Mouse (Mus musculus) thymus, adult 2 months (tissue): ENCODE data around the gene Dcaf15. TPM values are rescaled to one million over a fixed set of nuclear protein-coding genes. Genes with fewer than 3 reads are reported as not detected.
A peak's percentile ranks its signal among the peaks of the same experiment; 100 is the strongest.

ENCODE experiments used
- DNase-seq: peaks from one replicate; pipeline ENCODE4 v3.0.0; 2021
- H3K27ac ChIP-seq: fragments of 200-500 bp; 2 replicates; pipeline ENCODE4 v1.5.1; 2012; ENCODE audit warnings: low read length, control low read depth; ENCODE audit not compliant: control insufficient read depth, insufficient read depth
- H3K27me3 ChIP-seq: fragments of 200-500 bp; 2 replicates; pipeline ENCODE4 v1.6.1; 2012; ENCODE audit warnings: mild to moderate bottlenecking, low read length, moderate library complexity, mixed read lengths; ENCODE audit not compliant: control insufficient read depth, insufficient read depth
- H3K36me3 ChIP-seq: fragments of 200-500 bp; 2 replicates; pipeline ENCODE4 v1.6.1; 2012; ENCODE audit warnings: mild to moderate bottlenecking, low read length, moderate library complexity; ENCODE audit not compliant: control insufficient read depth, insufficient read depth
- H3K4me1 ChIP-seq: fragments of 200-500 bp; replicated peaks from 2 replicates; pipeline ENCODE4 v1.6.1; 2012; ENCODE audit warnings: low read length; ENCODE audit not compliant: control insufficient read depth, insufficient read depth
- H3K4me3 ChIP-seq: fragments of 200-500 bp; 2 replicates; pipeline ENCODE4 v1.5.1; 2012; ENCODE audit warnings: mild to moderate bottlenecking, low read length, control low read depth, moderate library complexity; ENCODE audit not compliant: control insufficient read depth, insufficient read depth
- CTCF ChIP-seq: fragments of 200-500 bp; IDR thresholded peaks from 2 replicates; pipeline ENCODE4 v1.5.1; 2012; ENCODE audit warnings: mild to moderate bottlenecking, control low read depth, low read length, moderate library complexity, borderline replicate concordance; ENCODE audit not compliant: control insufficient read depth, poor library complexity, insufficient read depth; ENCODE audit errors: extremely low read depth
- POLR2A ChIP-seq: fragments of 200-500 bp; IDR thresholded peaks from 2 replicates; pipeline ENCODE4 v1.6.1; 2012; ENCODE audit warnings: mild to moderate bottlenecking, low read length, control low read depth, moderate library complexity; ENCODE audit not compliant: control insufficient read depth, poor library complexity, insufficient read depth; ENCODE audit errors: extremely low read depth
- WGBS: fragments of 180-500 bp; shearing (Covaris S2); methylation state at CpG from one replicate; pipeline ENCODE4 v1.1.7; 2018; 5-methylcytosine and 5-hydroxymethylcytosine counted together
- polyA plus RNA-seq: library from polyadenylated mRNA; depleted of rRNA; stranded (reverse); fragments of >200 nt; gene quantifications from 2 replicates; pipeline ENCODE4 v1.2.3, GENCODE M21; 2012

Gene Dcaf15
- polyA plus RNA-seq, 1 experiment = 190 TPM

DNA sequence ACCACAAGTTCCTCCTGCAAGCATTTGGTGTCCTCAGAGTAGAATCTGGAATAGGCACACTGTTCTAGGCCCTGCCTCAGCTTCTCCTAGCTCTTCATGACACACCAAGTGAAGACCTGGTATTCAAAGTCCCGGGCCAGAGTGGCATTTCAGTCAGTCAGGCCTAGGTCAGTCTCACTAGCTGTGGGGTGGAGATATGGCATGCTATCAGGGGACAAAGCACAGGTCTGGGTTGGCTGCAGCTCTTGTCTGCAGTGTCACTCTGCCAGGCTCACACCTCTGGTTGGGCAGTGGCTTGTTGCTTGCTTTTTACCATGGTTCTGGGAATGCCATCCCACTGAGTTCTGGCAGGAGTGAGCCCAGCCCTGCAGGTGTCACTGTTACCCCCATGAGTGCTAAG is 28.2 kb downstream of the Dcaf15 start:
- 94% methylated on average over 1 of the region's 1 CpGs for WGBS
- Histone ChIP-seq H3K36me3 (peaks cover 12% of the 10 kb centered on the region), H3K4me3 (no peak overlapping the region), H3K27ac (no peak overlapping the region), H3K27me3 (no peaks in the 10 kb centered on the region), H3K4me1 (peaks cover 9% of the 10 kb centered on the region)
- TF ChIP-seq CTCF = no peak
- TF ChIP-seq POLR2A = no peak
- no peak for DNase-seq

DNA sequence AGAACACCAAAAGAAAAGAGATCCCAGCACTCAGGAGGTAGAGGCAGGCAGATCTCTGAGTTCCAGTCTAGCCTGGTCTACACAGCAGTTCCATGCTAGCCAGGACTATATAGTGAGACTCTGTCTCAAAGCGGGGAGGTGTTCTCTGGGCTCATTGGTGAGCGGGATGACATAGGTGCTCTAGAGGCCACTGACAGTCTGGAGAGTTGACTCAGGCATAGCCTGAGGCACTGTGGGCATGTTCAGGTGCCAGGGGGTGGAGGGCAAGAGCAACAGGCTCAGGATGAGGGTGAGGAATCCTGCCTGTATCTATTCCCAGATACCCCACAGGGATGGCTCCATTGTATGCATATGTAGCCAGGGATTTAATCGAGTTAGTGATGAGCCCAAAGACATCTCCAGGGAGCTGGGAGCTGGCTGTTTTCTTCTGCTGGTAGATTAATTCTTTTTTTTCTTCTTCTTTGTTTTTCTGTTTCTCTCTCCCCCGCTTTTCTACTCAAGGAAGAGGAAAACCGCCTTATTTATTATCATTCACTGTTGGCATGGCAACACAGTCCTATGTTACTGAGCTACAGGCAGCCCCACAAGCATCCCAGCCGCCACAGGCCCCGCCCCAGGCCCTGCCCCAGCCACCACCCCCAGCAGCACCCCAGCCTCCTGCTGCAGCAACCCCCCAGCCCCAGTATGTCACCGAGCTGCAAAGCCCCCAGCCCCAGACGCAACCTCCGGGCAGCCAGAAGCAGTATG is 31.2 kb downstream of the Dcaf15 start:
- DNase-seq = no peak
- Histone ChIP-seq H3K27me3 (no peaks in the 10 kb centered on the region), H3K27ac (peak overlapping the region; percentile 31; the same call in 1 of the 2 replicates), H3K4me3 (no peak overlapping the region), H3K4me1 (peaks cover 9% of the 10 kb centered on the region), H3K36me3 (no peaks in the 10 kb centered on the region)
- WGBS = 67% methylated on average over 10 of the region's 10 CpGs
- TF ChIP-seq POLR2A (no peak), CTCF (no peak)

DNA sequence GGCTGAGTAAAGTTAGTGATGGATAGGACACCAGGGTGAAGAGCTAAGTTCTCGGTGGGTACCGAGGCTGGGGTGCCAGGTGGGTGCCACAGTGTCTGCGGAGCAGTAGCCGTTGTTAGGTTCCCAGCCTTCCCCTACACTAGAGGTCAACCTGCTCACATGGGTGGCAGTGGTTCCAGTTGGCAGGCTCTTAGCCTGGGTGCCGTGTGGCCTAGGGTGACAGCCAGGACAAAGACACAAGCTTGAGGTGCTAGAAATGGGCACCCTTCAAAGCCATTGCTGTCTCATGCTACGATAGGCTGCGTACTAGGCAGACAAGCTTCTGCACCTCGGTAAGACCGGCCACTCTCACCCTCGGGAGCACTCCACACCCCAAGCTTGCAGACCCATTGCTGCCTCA is 32.2 kb downstream of the Dcaf15 start:
- no peaks in the 10 kb centered on the region for H3K27me3 ChIP-seq
- 95% methylated on average over 10 of the region's 10 CpGs for WGBS
- no peak overlapping the region for H3K4me3 ChIP-seq
- no peaks in the 10 kb centered on the region for H3K36me3 ChIP-seq
- H3K4me1 ChIP-seq = peaks cover 13% of the 10 kb centered on the region
- H3K27ac ChIP-seq = no peak overlapping the region
- no peak for TF ChIP-seq CTCF
- no peak for TF ChIP-seq POLR2A
- DNase-seq = no peak

DNA sequence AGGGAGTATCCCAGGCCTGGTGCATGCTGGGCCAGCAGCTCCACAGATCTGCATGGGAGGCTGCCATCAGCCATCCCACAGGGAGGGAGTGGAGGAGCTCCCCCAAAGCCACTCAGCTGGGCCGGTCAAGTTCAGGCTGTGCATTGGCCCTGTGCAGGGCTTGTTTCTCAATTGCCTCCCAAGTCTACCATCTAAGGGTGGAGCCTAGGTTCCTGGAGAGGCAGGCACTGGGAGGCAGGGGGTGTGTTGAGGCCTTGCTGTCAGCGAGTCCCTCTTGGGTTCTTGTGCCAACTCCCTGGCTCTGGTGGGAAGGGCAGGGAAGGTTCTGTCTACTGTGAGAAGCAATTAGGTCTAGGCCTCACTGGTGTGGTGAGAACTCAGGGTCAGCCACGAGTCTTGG is 32.6 kb downstream of the Dcaf15 start:
- no peak for DNase-seq

DNA sequence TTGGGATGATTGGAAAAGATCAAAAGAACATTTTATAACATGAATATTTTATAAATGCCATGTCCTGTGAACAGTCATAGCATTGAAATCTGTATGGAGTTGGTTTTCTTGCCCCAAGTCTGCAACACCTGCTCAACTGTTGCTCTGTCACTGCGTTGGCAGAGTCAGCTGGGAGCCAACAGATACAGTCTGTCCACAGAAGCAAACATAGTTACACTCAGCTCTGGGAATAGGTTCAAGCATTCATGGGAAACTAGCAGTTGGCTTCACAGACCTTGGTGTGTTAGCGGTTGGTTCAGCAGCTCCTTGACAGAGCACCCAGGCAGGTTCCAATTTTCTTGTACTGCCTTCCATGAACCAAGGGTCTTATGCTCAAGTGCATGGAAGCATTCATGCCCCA is 33.9 kb downstream of the Dcaf15 start:
- Histone ChIP-seq H3K4me1 (peaks cover 13% of the 10 kb centered on the region), H3K27me3 (no peaks in the 10 kb centered on the region), H3K4me3 (no peak overlapping the region), H3K27ac (no peak overlapping the region), H3K36me3 (no peaks in the 10 kb centered on the region)
- DNase-seq = no peak
- WGBS = 69% methylated on average over 2 of the region's 2 CpGs
- TF ChIP-seq POLR2A (no peak), CTCF (no peak)

More for the DNA sequence above, 32.6 kb downstream of the Dcaf15 start:
- no peaks in the 10 kb centered on the region for H3K36me3 ChIP-seq
- no peak overlapping the region for H3K27ac ChIP-seq
- H3K4me1 ChIP-seq = peaks cover 13% of the 10 kb centered on the region
- no peaks in the 10 kb centered on the region for H3K27me3 ChIP-seq
- WGBS = 91% methylated on average over 3 of the region's 3 CpGs
- TF ChIP-seq POLR2A = no peak
- TF ChIP-seq CTCF = no peak
- no peak overlapping the region for H3K4me3 ChIP-seq

DNA sequence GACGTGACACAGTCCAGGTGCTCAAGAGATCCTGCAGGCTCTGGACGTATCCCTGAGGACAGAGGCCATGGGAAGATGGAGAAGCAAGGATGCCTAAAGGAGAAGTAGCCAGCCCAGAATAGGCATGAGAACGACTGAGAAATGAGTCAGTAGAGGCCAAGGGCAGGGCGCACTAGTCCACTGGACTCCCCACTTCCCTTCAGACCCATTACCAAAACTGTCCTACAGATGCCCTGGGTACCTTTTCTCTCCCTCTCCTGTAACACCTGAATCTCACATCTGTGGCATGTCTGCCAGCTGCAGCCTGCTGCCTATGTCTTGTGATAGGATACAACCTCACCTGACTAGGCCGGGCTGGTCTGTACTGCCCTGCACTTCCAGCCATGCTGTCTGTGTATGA is 34.3 kb downstream of the Dcaf15 start:
- Histone ChIP-seq H3K4me1 (peaks cover 13% of the 10 kb centered on the region), H3K4me3 (no peak overlapping the region), H3K27ac (no peak overlapping the region), H3K27me3 (no peaks in the 10 kb centered on the region), H3K36me3 (no peaks in the 10 kb centered on the region)
- TF ChIP-seq POLR2A (no peak), CTCF (no peak)
- 87% methylated on average over 5 of the region's 5 CpGs for WGBS
- DNase-seq = no peak
